Mouse (Mus musculus) olfactory bulb, adult 2 months (tissue): ENCODE measurements at regions not wholly inside any gene's neighbourhood (a gene's known extent, or its start where the extent isn't known, plus 50 kb on each side); places are given as distances from the start of the nearest gene placed in this dataset.

Experiments used
- H3K27ac ChIP-seq: fragments of 200-500 bp; 2 replicates; pipeline ENCODE4 v1.5.1; 2012; ENCODE audit warnings: low read depth, low read length; ENCODE audit not compliant: insufficient read depth
- H3K4me1 ChIP-seq: fragments of 200-500 bp; 2 replicates; pipeline ENCODE4 v1.6.1; 2012; ENCODE audit warnings: low read length; ENCODE audit not compliant: control insufficient read depth, insufficient read depth
- H3K4me3 ChIP-seq: fragments of 200-500 bp; 2 replicates; pipeline ENCODE4 v1.5.1; 2012; ENCODE audit warnings: mild to moderate bottlenecking, low read depth, low read length, moderate library complexity; ENCODE audit not compliant: insufficient read depth
- CTCF ChIP-seq: fragments of 200-500 bp; IDR thresholded peaks from 2 replicates; pipeline ENCODE4 v1.5.1; 2012; ENCODE audit warnings: low read depth, mild to moderate bottlenecking, low read length, moderate library complexity; ENCODE audit not compliant: insufficient read depth
- POLR2A ChIP-seq: fragments of 200-500 bp; IDR thresholded peaks from 2 replicates; pipeline ENCODE4 v1.6.1; 2012; ENCODE audit warnings: mild to moderate bottlenecking, low read depth, low read length, moderate library complexity; ENCODE audit not compliant: insufficient read depth
- WGBS: fragments of 180-500 bp; shearing (Covaris S2); methylation state at CpG from one replicate; pipeline ENCODE4 v1.1.7; 2018; 5-methylcytosine and 5-hydroxymethylcytosine counted together

GRCm38 (mm10) chr5:51840638-51841329, 273.3 kb upstream of the Ppargc1a start:
- H3K4me3 ChIP-seq: no peak overlapping the region
- H3K4me1 ChIP-seq: no peaks in the 10 kb centered on the region
- WGBS: 90% methylated on average over 11 of the region's 11 CpGs

GRCm38 (mm10) chr5:51839292-51839691, 271.8 kb upstream of the Ppargc1a start:
- Histone ChIP-seq H3K4me3 (no peak overlapping the region), H3K4me1 (no peaks in the 10 kb centered on the region), H3K27ac (no peak overlapping the region)
- 61% methylated on average over 4 of the region's 4 CpGs for WGBS
- TF ChIP-seq POLR2A (no peak), CTCF (no peak)

More at GRCm38 (mm10) chr5:51840638-51841329, 273.3 kb upstream of the Ppargc1a start:
- no peak overlapping the region for H3K27ac ChIP-seq
- TF ChIP-seq CTCF: no peak
- TF ChIP-seq POLR2A: no peak

- TF ChIP-seq CTCF (no peak), POLR2A (no peak)
- 45% methylated on average over 6 of the region's 6 CpGs for WGBS
- peaks cover 3% of the 10 kb centered on the region for H3K4me1 ChIP-seq
- H3K27ac ChIP-seq: no peak overlapping the region
- no peak overlapping the region for H3K4me3 ChIP-seq
These were observed 263.0 kb upstream of the Ppargc1a start for GRCm38 (mm10) chr5:51830551-51830950.

- Histone ChIP-seq H3K4me3 (no peak overlapping the region), H3K27ac (no peak overlapping the region), H3K4me1 (peaks cover 3% of the 10 kb centered on the region)
- TF ChIP-seq CTCF (no peak), POLR2A (no peak)
- WGBS: 77% methylated on average over 2 of the region's 2 CpGs
These were observed 262.5 kb upstream of the Ppargc1a start for GRCm38 (mm10) chr5:51830015-51830414.

GRCm38 (mm10) chr5:51829606-51830005, 262.1 kb upstream of the Ppargc1a start:
- no peak overlapping the region for H3K27ac ChIP-seq
- 69% methylated on average over 3 of the region's 3 CpGs for WGBS

GRCm38 (mm10) chr5:51829020-51829419, 261.5 kb upstream of the Ppargc1a start:
- H3K4me3 ChIP-seq: no peak overlapping the region
- 55% methylated on average over 5 of the region's 5 CpGs for WGBS
- TF ChIP-seq POLR2A (no peak), CTCF (no peak)
- H3K27ac ChIP-seq: no peak overlapping the region
- peaks cover 3% of the 10 kb centered on the region for H3K4me1 ChIP-seq

More at GRCm38 (mm10) chr5:51829606-51830005, 262.1 kb upstream of the Ppargc1a start:
- no peak overlapping the region for H3K4me3 ChIP-seq
- TF ChIP-seq CTCF: no peak
- TF ChIP-seq POLR2A: no peak
- peaks cover 3% of the 10 kb centered on the region for H3K4me1 ChIP-seq

GRCm38 (mm10) chr5:51826269-51826668, 258.7 kb upstream of the Ppargc1a start:
- Histone ChIP-seq H3K4me1 (peaks cover 3% of the 10 kb centered on the region), H3K4me3 (no peak overlapping the region), H3K27ac (no peak overlapping the region)
- no peak for TF ChIP-seq CTCF
- TF ChIP-seq POLR2A: no peak
- WGBS: 81% methylated on average over 1 of the region's 1 CpGs

GRCm38 (mm10) chr5:51825584-51826088, 258.1 kb upstream of the Ppargc1a start:
- Histone ChIP-seq H3K4me3 (no peak overlapping the region), H3K4me1 (peaks cover 2% of the 10 kb centered on the region), H3K27ac (no peak overlapping the region)
- TF ChIP-seq CTCF: no peak
- TF ChIP-seq POLR2A: no peak
- 94% methylated on average over 3 of the region's 3 CpGs for WGBS

- Histone ChIP-seq H3K4me1 (no peaks in the 10 kb centered on the region), H3K4me3 (no peak overlapping the region), H3K27ac (no peak overlapping the region)
- WGBS: 90% methylated on average over 4 of the region's 4 CpGs
- no peak for TF ChIP-seq POLR2A
- no peak for TF ChIP-seq CTCF
These were observed 257.2 kb upstream of the Ppargc1a start for GRCm38 (mm10) chr5:51824731-51825130.
